Mouse (Mus musculus): ENCODE measurements around the gene Mmd2.

The Mmd2 gene

GRCm38 (mm10) chr5:142608259-142608988 lies at the start of gene Mmd2:
Gene Mmd2, minus strand, starts transcription at chr5:142608800.
- DNase-seq (ENCODE audit: low read depth, low spot score): peak; percentile 79

- DNase-seq (ENCODE audit: low read depth, low spot score): no peak
These were observed 43.7 kb upstream of the Mmd2 start for GRCm38 (mm10) chr5:142652266-142652665.

GRCm38 (mm10) chr5:142650794-142651497 lies 42.3 kb upstream of the Mmd2 start:
- DNase-seq (ENCODE audit: low read depth, low spot score): no peak

GRCm38 (mm10) chr5:142650390-142650789 lies 41.8 kb upstream of the Mmd2 start:
- DNase-seq (ENCODE audit: low read depth, low spot score): no peak

GRCm38 (mm10) chr5:142649460-142650050 lies 41.0 kb upstream of the Mmd2 start:
- DNase-seq (ENCODE audit: low read depth, low spot score): peak; percentile 21

- DNase-seq (ENCODE audit: low read depth, low spot score): no peak
These were observed 39.6 kb upstream of the Mmd2 start for GRCm38 (mm10) chr5:142648162-142648561.

- DNase-seq (ENCODE audit: low read depth, low spot score): no peak
These were observed 32.9 kb upstream of the Mmd2 start for GRCm38 (mm10) chr5:142641331-142642051.

- no peak for DNase-seq (ENCODE audit: low read depth, low spot score)
These were observed 31.5 kb upstream of the Mmd2 start for GRCm38 (mm10) chr5:142640088-142640487.

GRCm38 (mm10) chr5:142637823-142638222 lies 29.2 kb upstream of the Mmd2 start:
- DNase-seq (ENCODE audit: low read depth, low spot score): no peak

GRCm38 (mm10) chr5:142630224-142630623 lies 21.6 kb upstream of the Mmd2 start:
- DNase-seq (ENCODE audit: low read depth, low spot score): peak; percentile 60

- no peak for DNase-seq (ENCODE audit: low read depth, low spot score)
These were observed 21.0 kb upstream of the Mmd2 start for GRCm38 (mm10) chr5:142629663-142630025.

- DNase-seq (ENCODE audit: low read depth, low spot score): peak; percentile 98
These were observed 20.4 kb upstream of the Mmd2 start for GRCm38 (mm10) chr5:142628726-142629662.

- DNase-seq (ENCODE audit: low read depth, low spot score): no peak
These were observed 18.8 kb upstream of the Mmd2 start, which contains the start of gene Wipi2 for GRCm38 (mm10) chr5:142627398-142627797. Gene Wipi2, plus strand, starts transcription at chr5:142627698.

GRCm38 (mm10) chr5:142623080-142623479 lies 14.5 kb upstream of the Mmd2 start:
- no peak for DNase-seq (ENCODE audit: low read depth, low spot score)

- no peak for DNase-seq (ENCODE audit: low read depth, low spot score)
These were observed 13.5 kb upstream of the Mmd2 start for GRCm38 (mm10) chr5:142622134-142622533.

GRCm38 (mm10) chr5:142621421-142621820 lies 12.8 kb upstream of the Mmd2 start:
- DNase-seq (ENCODE audit: low read depth, low spot score): no peak

GRCm38 (mm10) chr5:142619866-142620265 lies 11.3 kb upstream of the Mmd2 start:
- DNase-seq (ENCODE audit: low read depth, low spot score): peak; percentile 75

GRCm38 (mm10) chr5:142616326-142616725 lies 7.7 kb upstream of the Mmd2 start:
- DNase-seq (ENCODE audit: low read depth, low spot score): no peak

GRCm38 (mm10) chr5:142615638-142616037 lies 7.0 kb upstream of the Mmd2 start:
- DNase-seq (ENCODE audit: low read depth, low spot score): no peak

- DNase-seq (ENCODE audit: low read depth, low spot score): no peak
These were observed 5.9 kb upstream of the Mmd2 start for GRCm38 (mm10) chr5:142614513-142614912.

GRCm38 (mm10) chr5:142610362-142610761 lies 1.8 kb upstream of the Mmd2 start:
- no peak for DNase-seq (ENCODE audit: low read depth, low spot score)
